Mouse (Mus musculus) small intestine, adult 2 months (tissue): ENCODE measurements around the gene Atpif1.

Experiments
- CTCF ChIP-seq: fragments of 200-500 bp; IDR thresholded peaks from 2 replicates; pipeline ENCODE4 v1.5.1; 2012; ENCODE audit warnings: low read depth, mild to moderate bottlenecking, control low read depth, inconsistent platforms, low read length, moderate library complexity, mixed read lengths; ENCODE audit not compliant: insufficient replicate concordance, insufficient read length; ENCODE audit errors: extremely low read depth
- POLR2A ChIP-seq: fragments of 200-500 bp; IDR thresholded peaks from 2 replicates; pipeline ENCODE4 v1.6.1; 2012; ENCODE audit warnings: low read depth, mild to moderate bottlenecking, control low read depth, inconsistent platforms, low read length, moderate library complexity

DNA sequence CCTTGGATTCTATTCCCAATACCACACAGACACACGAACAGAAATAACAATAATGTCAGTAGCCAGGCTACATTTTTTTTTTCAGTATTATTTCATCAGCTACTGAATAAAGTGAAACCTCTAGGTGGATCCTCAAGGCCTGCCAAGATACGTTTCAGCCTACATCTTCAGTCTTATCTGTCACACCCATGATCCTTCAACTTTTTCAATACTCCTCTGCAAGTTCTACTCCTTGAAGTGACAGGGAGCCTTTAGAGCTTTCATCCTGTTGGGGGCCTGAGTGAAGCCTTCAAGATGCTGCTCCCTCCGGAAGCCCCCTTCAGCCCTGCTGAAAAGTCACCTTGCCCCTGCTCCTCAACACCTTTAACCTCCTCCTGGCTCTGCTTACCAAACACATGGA lies 21.4 kb downstream of the Atpif1 start:
- no peak for TF ChIP-seq POLR2A
- no peak for TF ChIP-seq CTCF
